Mouse (Mus musculus) embryonic facial prominence, embryonic 14.5 days (tissue): ENCODE data around the gene Lce1l. TPM values are rescaled to one million over a fixed set of nuclear protein-coding genes. Genes with fewer than 3 reads are reported as not detected.
"Not testable (repeated sequence)": the region's sequence is repeated elsewhere in the genome, so short reads cannot be mapped to it uniquely, and the experiment has no call there.

Experiments
- ATAC-seq: fragments of 200-750 bp; cut with Nextera tagmentation; 2 replicates; pipeline ENCODE4 v1.8.0; 2017; ENCODE audit warnings: low read depth, moderate number of reproducible peaks, moderate TSS enrichment
- DNase-seq: peaks from one replicate; pipeline ENCODE4 v3.0.0-alpha.2; 2015; ENCODE audit warnings: low spot score
- H3K27ac ChIP-seq: fragments of 300-500 bp; sonication (generic); replicated peaks from 2 replicates; pipeline ENCODE4 v1.5.1; 2014; ENCODE audit warnings: low read depth, mild to moderate bottlenecking, low read length, moderate library complexity
- H3K27me3 ChIP-seq: fragments of 300-500 bp; sonication (generic); replicated peaks from 2 replicates; pipeline ENCODE4 v1.6.1; 2014; ENCODE audit warnings: low read length; ENCODE audit not compliant: control insufficient read depth, insufficient read depth
- H3K36me3 ChIP-seq: fragments of 300-500 bp; sonication (generic); 2 replicates; pipeline ENCODE4 v1.6.1; 2014; ENCODE audit warnings: low read length, mixed read lengths; ENCODE audit not compliant: control insufficient read depth, insufficient read depth
- H3K4me1 ChIP-seq: fragments of 300-500 bp; sonication (generic); 2 replicates; pipeline ENCODE4 v1.6.1; 2014; ENCODE audit warnings: antibody characterized with exemption, low read length; ENCODE audit not compliant: control insufficient read depth, insufficient read depth
- H3K4me2 ChIP-seq: fragments of 300-500 bp; sonication (generic); 2 replicates; pipeline ENCODE4 v1.6.1; 2014; ENCODE audit warnings: low read depth, mild to moderate bottlenecking, low read length, moderate library complexity, mixed read lengths
- H3K4me3 ChIP-seq: fragments of 300-500 bp; sonication (generic); 2 replicates; pipeline ENCODE4 v1.5.1; 2014; ENCODE audit warnings: low read depth, mild to moderate bottlenecking, low read length
- H3K9ac ChIP-seq: fragments of 300-500 bp; sonication (generic); 2 replicates; pipeline ENCODE4 v1.6.1; 2014; ENCODE audit warnings: low read depth, mild to moderate bottlenecking, low read length, moderate library complexity, mixed read lengths
- H3K9me3 ChIP-seq: fragments of 300-500 bp; sonication (generic); 2 replicates; pipeline ENCODE4 v1.6.1; 2016; ENCODE audit warnings: low read length; ENCODE audit not compliant: control insufficient read depth
- WGBS: fragments of 180-500 bp; shearing (Covaris S2); extraction: QIAGEN DNeasy Blood & Tissue Kit; methylation state at CpG from one replicate; pipeline ENCODE4 v1.1.7; 2014; 5-methylcytosine and 5-hydroxymethylcytosine counted together
- polyA plus RNA-seq: library from polyadenylated mRNA; unstranded; fragments of >200 nt; fragmentation: Nextera tagmentation; extraction: Ambion mirVana; gene quantifications from 2 replicates; pipeline ENCODE4 v1.2.1, GENCODE M21; 2014

Gene Lce1l
- polyA plus RNA-seq = not detected in 2 replicates

DNA sequence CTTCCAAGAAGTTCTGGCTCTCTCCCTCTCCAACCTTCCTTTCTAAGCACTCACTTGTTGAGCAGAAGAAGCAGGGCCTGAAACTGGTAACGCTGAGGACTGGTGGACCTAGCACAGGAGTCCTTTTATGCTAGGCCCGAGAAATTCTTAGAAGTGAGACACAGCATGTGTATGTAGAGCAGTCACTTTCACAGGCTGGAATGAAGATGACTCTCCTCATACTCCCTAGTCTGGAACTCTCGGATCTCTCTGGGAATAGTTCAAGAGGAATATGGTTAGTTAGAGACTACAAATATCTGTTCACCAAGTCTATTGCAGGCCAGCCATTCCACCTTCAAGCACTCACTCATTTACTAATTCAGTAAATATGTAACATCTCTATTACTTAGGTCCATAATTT is at the start of gene Lce1l:
Gene Lce1l (minus strand): TSS at position 101 of the 400 bp plus-strand sequence.
- ATAC-seq = no peak
- Histone ChIP-seq H3K4me2 (no peak within 1 kb of the TSS), H3K4me1 (no peaks in the 10 kb centered on the region), H3K36me3 (no peaks in the 10 kb centered on the region), H3K9ac (no peak within 1 kb of the TSS), H3K27me3 (no peaks in the 10 kb centered on the region), H3K27ac (no peak within 1 kb of the TSS), H3K4me3 (no peak within 1 kb of the TSS), H3K9me3 (no peaks in the 10 kb centered on the region)
- no peak for DNase-seq
- 82% methylated on average over 3 of the region's 3 CpGs for WGBS

DNA sequence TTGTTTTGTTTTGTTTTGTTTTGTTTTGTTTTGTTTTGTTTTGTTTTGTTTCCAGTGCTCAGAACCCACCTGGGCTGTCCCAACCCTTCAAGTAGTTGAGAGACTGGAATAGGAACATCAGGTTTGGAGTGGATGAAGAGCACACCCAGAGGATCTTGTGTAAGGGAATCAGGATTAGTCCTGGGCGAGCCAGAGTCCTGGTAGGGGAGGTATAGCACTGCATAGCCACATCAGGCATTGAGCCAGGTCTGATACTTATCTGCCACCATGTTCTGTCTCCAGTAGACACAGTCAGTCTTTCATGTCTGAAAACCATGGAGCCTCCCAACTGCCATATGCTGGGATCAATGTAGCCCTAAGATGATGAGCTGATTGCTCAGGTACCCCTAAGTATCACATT is 43.4 kb upstream of the Lce1l start:
- DNase-seq (peak; percentile 3), ATAC-seq (no peak)
- H3K9ac ChIP-seq = no peak overlapping the region
- H3K27me3 ChIP-seq = no peaks in the 10 kb centered on the region
- no peak overlapping the region for H3K4me3 ChIP-seq
- no peaks in the 10 kb centered on the region for H3K4me1 ChIP-seq
- no peak overlapping the region for H3K27ac ChIP-seq
- no peaks in the 10 kb centered on the region for H3K9me3 ChIP-seq
- WGBS = 40% methylated on average over 1 of the region's 1 CpGs
- no peak overlapping the region for H3K4me2 ChIP-seq
- no peaks in the 10 kb centered on the region for H3K36me3 ChIP-seq

DNA sequence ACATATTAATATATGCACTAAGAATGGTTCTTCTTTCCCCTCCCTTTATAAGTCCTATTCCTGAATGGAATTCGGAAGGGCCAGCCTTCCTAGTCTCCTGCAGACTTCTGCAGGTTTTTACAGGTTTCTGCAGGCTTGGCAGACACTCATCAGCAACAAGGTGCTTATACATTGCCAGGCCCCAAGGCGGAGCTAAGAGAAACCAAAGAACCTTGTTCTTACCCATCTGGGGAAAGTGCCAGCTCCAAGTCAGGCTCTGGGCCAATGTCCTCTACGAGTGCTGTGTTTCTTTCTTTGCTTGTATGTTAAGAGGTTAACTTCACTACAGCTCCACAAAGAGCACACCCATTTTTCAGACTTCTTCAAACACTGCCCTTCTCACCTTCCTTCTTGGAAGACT is 43.0 kb upstream of the Lce1l start:
- peak; percentile 71; the same call in 1 of the 2 replicates for ATAC-seq
- H3K4me1 ChIP-seq = no peaks in the 10 kb centered on the region
- H3K27me3 ChIP-seq = no peaks in the 10 kb centered on the region
- H3K36me3 ChIP-seq = no peaks in the 10 kb centered on the region
- H3K27ac ChIP-seq = no peak overlapping the region
- H3K9ac ChIP-seq = no peak overlapping the region
- WGBS = 52% methylated on average over 3 of the region's 3 CpGs
- peak; percentile 77 for DNase-seq
- no peak overlapping the region for H3K4me2 ChIP-seq
- H3K9me3 ChIP-seq = no peaks in the 10 kb centered on the region
- no peak overlapping the region for H3K4me3 ChIP-seq

GRCm38 (mm10) chr3:92874180-92874579 is 23.1 kb upstream of the Lce1l start:
- no peak for ATAC-seq
- H3K4me1 ChIP-seq = no peaks in the 10 kb centered on the region
- WGBS = 79% methylated on average over 3 of the region's 3 CpGs

DNA sequence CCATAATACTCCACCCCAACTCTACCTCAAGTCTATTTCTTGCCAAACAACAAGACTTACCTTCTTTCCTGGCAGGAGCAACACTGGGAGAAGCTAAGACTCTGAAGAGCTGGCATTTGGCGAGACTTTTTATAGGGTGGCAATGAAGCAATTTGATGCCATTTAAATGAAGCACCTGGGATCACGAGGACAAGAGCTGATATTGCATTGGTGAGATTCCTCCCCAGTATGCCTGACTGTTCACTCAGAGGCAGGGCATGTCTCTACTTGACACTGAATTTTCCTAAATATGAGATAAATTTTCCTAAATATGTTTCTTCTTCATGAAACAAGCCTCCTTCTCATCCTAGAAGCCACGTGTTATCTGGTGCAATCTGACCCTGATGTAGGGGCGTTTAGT is 19.0 kb upstream of the Lce1l start, which contains the start of gene 2310050C09Rik:
Gene 2310050C09Rik (minus strand): TSS at position 101 of the 400 bp plus-strand sequence.
- DNase-seq = no peak
- Histone ChIP-seq H3K4me1 (no peaks in the 10 kb centered on the region), H3K27ac (no peak within 1 kb of the TSS), H3K4me2 (no peak within 1 kb of the TSS), H3K9ac (no peak within 1 kb of the TSS), H3K9me3 (no peaks in the 10 kb centered on the region), H3K36me3 (no peaks in the 10 kb centered on the region), H3K4me3 (no peak within 1 kb of the TSS), H3K27me3 (no peaks in the 10 kb centered on the region)
- WGBS = 74% methylated on average over 4 of the region's 4 CpGs
- ATAC-seq = no peak

More at GRCm38 (mm10) chr3:92874180-92874579, 23.1 kb upstream of the Lce1l start:
- Histone ChIP-seq H3K4me2 (no peak overlapping the region), H3K36me3 (no peaks in the 10 kb centered on the region), H3K27me3 (no peaks in the 10 kb centered on the region), H3K9me3 (no peaks in the 10 kb centered on the region), H3K27ac (no peak overlapping the region), H3K4me3 (no peak overlapping the region), H3K9ac (no peak overlapping the region)
- no peak for DNase-seq

GRCm38 (mm10) chr3:92827108-92827507 is 24.0 kb downstream of the Lce1l start, which contains the start of gene Kprp:
Gene Kprp (minus strand): TSS chr3:92827247.
- H3K4me1 ChIP-seq = no peaks in the 10 kb centered on the region
- no peaks in the 10 kb centered on the region for H3K36me3 ChIP-seq
- no peaks in the 10 kb centered on the region for H3K27me3 ChIP-seq
- DNase-seq (peak; percentile 5), ATAC-seq (no peak)
- no peak within 1 kb of the TSS for H3K27ac ChIP-seq
- no peaks in the 10 kb centered on the region for H3K9me3 ChIP-seq
- H3K9ac ChIP-seq = no peak within 1 kb of the TSS
- H3K4me3 ChIP-seq = no peak within 1 kb of the TSS
- H3K4me2 ChIP-seq = no peak within 1 kb of the TSS
- WGBS = 25% methylated on average over 1 of the region's 1 CpGs

- no peaks in the 10 kb centered on the region for H3K36me3 ChIP-seq
- no peaks in the 10 kb centered on the region for H3K4me1 ChIP-seq
- H3K9ac ChIP-seq = no peak overlapping the region
- H3K4me3 ChIP-seq = no peak overlapping the region
- DNase-seq (peak; percentile 2), ATAC-seq (no peak)
- no peaks in the 10 kb centered on the region for H3K9me3 ChIP-seq
- H3K27ac ChIP-seq = no peak overlapping the region
- WGBS = 29% methylated on average over 1 of the region's 1 CpGs
- H3K4me2 ChIP-seq = no peak overlapping the region
- H3K27me3 ChIP-seq = no peaks in the 10 kb centered on the region
Measured at GRCm38 (mm10) chr3:92825808-92826207, 25.3 kb downstream of the Lce1l start.

DNA sequence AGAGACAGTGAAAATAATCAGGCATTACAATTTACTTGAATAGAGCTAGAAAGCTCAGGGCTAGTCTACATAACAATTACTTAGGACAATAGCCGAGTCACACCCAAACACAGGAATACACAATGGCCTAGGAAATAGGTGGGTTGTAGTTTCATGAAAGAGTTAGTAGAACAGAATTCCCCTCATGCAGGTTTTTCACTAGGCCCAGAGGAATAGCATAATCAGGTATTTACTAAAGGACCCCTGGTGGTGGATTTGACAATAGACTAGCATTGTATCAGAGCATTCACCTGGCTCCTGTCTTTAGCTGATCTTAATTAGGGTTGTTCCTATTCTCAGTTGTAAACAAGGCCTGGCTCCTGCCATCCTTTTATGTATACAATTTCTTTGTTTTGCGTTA is 35.0 kb downstream of the Lce1l start:
- not testable (repeated sequence) for H3K27ac ChIP-seq, H3K36me3 ChIP-seq, ATAC-seq, H3K27me3 ChIP-seq, H3K9ac ChIP-seq, H3K4me2 ChIP-seq, DNase-seq, H3K4me3 ChIP-seq, H3K9me3 ChIP-seq, H3K4me1 ChIP-seq
- WGBS = 95% methylated on average over 2 of the region's 2 CpGs

GRCm38 (mm10) chr3:92815581-92815980 is 35.5 kb downstream of the Lce1l start:
- no peak for DNase-seq
- no peaks in the 10 kb centered on the region for H3K36me3 ChIP-seq
- H3K4me1 ChIP-seq = no peaks in the 10 kb centered on the region
- H3K4me3 ChIP-seq = no peak overlapping the region
- no peak overlapping the region for H3K27ac ChIP-seq
- no peak overlapping the region for H3K4me2 ChIP-seq
- ATAC-seq = no peak
- WGBS = 87% methylated on average over 3 of the region's 3 CpGs
- no peaks in the 10 kb centered on the region for H3K9me3 ChIP-seq
- no peaks in the 10 kb centered on the region for H3K27me3 ChIP-seq
- no peak overlapping the region for H3K9ac ChIP-seq
